Mouse (Mus musculus) thymus, postnatal 14 days (tissue): ENCODE results near the gene Tnfaip2.

Source experiments
- DNase-seq: peaks from one replicate; pipeline ENCODE4 v3.0.0; 2021

Tnfaip2 gene

GRCm38 (mm10) chr12:111446745-111447144 lies 4.5 kb downstream of the Tnfaip2 start:
- DNase-seq = no peak

- no peak for DNase-seq
These were observed 5.1 kb downstream of the Tnfaip2 start for GRCm38 (mm10) chr12:111447350-111447749.

- DNase-seq = no peak
These were observed 5.9 kb downstream of the Tnfaip2 start for GRCm38 (mm10) chr12:111447898-111448760.

GRCm38 (mm10) chr12:111448931-111449705 lies 6.8 kb downstream of the Tnfaip2 start:
- DNase-seq = no peak

GRCm38 (mm10) chr12:111450359-111450758 lies 8.1 kb downstream of the Tnfaip2 start:
- DNase-seq = no peak

GRCm38 (mm10) chr12:111451561-111451960 lies 9.3 kb downstream of the Tnfaip2 start:
- no peak for DNase-seq

GRCm38 (mm10) chr12:111454021-111454420 lies 11.8 kb downstream of the Tnfaip2 start:
- no peak for DNase-seq

- DNase-seq = no peak
These were observed 12.4 kb downstream of the Tnfaip2 start for GRCm38 (mm10) chr12:111454543-111455280.

- DNase-seq = no peak
These were observed 13.1 kb downstream of the Tnfaip2 start for GRCm38 (mm10) chr12:111455311-111455846.

- DNase-seq = no peak
These were observed 13.6 kb downstream of the Tnfaip2 start for GRCm38 (mm10) chr12:111455860-111456259.

GRCm38 (mm10) chr12:111457742-111458141 lies 15.5 kb downstream of the Tnfaip2 start:
- no peak for DNase-seq

GRCm38 (mm10) chr12:111463570-111463969 lies 21.3 kb downstream of the Tnfaip2 start:
- no peak for DNase-seq

GRCm38 (mm10) chr12:111466369-111466768 lies 24.1 kb downstream of the Tnfaip2 start:
- no peak for DNase-seq

- no peak for DNase-seq
These were observed 25.9 kb downstream of the Tnfaip2 start for GRCm38 (mm10) chr12:111468206-111468605.

- DNase-seq = peak; percentile 73
These were observed 27.2 kb downstream of the Tnfaip2 start for GRCm38 (mm10) chr12:111469507-111469906.

GRCm38 (mm10) chr12:111471119-111471518 lies 28.9 kb downstream of the Tnfaip2 start:
- DNase-seq = no peak

GRCm38 (mm10) chr12:111471721-111472120 lies 29.5 kb downstream of the Tnfaip2 start:
- no peak for DNase-seq

- no peak for DNase-seq
These were observed 30.6 kb downstream of the Tnfaip2 start for GRCm38 (mm10) chr12:111472886-111473285.

GRCm38 (mm10) chr12:111474384-111474783 lies 32.1 kb downstream of the Tnfaip2 start:
- DNase-seq = no peak

- peak; percentile 80 for DNase-seq
These were observed 32.8 kb downstream of the Tnfaip2 start for GRCm38 (mm10) chr12:111474893-111475643.

GRCm38 (mm10) chr12:111478924-111479323 lies 36.7 kb downstream of the Tnfaip2 start:
- no peak for DNase-seq

- DNase-seq = peak; percentile 49
These were observed 37.6 kb downstream of the Tnfaip2 start for GRCm38 (mm10) chr12:111479917-111480316.
